In the genomic region with DNA sequence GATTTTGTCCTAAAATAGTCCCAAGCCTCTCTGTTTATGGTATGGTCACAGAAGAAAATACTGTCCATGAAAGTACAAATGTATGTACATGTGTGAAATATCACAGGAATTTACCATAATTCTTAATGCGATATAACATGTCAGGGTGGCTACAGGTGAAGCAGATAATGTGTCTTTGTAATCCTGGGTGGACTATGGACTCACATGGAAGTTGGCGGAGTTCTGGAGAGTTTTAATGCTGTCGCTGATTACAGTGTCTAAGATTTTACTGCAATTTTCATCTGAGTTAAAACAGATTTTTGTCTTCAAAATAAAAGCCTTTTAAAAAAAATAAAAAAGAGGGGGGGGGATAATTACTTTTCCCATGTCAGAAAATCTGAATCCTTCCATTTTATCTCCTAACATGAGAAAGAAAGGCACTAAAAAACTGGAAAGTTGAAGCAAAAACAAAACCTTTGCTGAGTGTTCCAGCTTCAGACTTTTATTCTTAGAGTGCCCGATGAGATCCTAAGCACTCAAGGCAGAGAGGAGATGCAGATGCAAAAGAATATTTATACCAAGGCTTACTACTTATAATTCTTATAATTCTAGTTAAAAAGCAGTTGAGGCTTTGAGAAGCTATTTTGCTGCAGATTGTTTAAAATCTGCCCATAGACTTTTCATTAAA, we compare ENCODE assay signal across 24 mouse cellular contexts.
"Had no signal": no experiment of that assay in that cellular context is flagged by ENCODE, and none has a peak within 500 bp of the region (broad histone marks: within the 10 kb centered on the region; RNA-seq: fewer than 3 reads in every experiment).

No protein-coding gene starts in this region.

- H3K4me2 ChIP-seq: heart, embryonic 12.5 days; hindbrain, embryonic 13.5 days; hindbrain, embryonic 15.5 days; kidney, embryonic 15.5 days; limb, embryonic 13.5 days; limb, embryonic 15.5 days; liver, embryonic 12.5 days had no signal

- H3K9ac ChIP-seq: forebrain, postnatal 0 days; heart, embryonic 12.5 days; hindbrain, embryonic 13.5 days; hindbrain, embryonic 15.5 days; kidney, embryonic 15.5 days; limb, embryonic 13.5 days; limb, embryonic 15.5 days; liver, embryonic 12.5 days; liver, embryonic 14.5 days had no signal

- H3K4me1 ChIP-seq: hindbrain, embryonic 13.5 days; hindbrain, embryonic 15.5 days; kidney, embryonic 15.5 days; limb, embryonic 13.5 days; limb, embryonic 15.5 days; liver, embryonic 12.5 days had no signal

- H3K27ac ChIP-seq: heart, embryonic 10.5 days; hindbrain, embryonic 13.5 days; hindbrain, embryonic 15.5 days; hindbrain, postnatal 0 days; kidney, embryonic 15.5 days; kidney, postnatal 0 days; limb, embryonic 13.5 days; limb, embryonic 15.5 days; liver, embryonic 12.5 days; liver, embryonic 14.5 days had no signal

- H3K27me3 ChIP-seq: heart, embryonic 12.5 days; hindbrain, embryonic 13.5 days; hindbrain, embryonic 15.5 days; kidney, embryonic 15.5 days; limb, embryonic 13.5 days; limb, embryonic 15.5 days; liver, embryonic 12.5 days had no signal

- H3K36me3 ChIP-seq: heart, embryonic 10.5 days; heart, embryonic 12.5 days; hindbrain, embryonic 13.5 days; hindbrain, embryonic 15.5 days; kidney, embryonic 15.5 days; limb, embryonic 13.5 days; limb, embryonic 15.5 days; liver, embryonic 12.5 days had no signal

- DNase-seq: forebrain, postnatal 0 days; gastrocnemius, postnatal 10 days; gastrocnemius, postnatal 36 days; heart, adult 18-20 months; heart, postnatal 14 days; heart, postnatal 36 days; kidney, adult 11 months; kidney, adult 9 months; kidney, postnatal 14 days; kidney, postnatal 36 days; layer of hippocampus, adult 9-11 months; layer of hippocampus, postnatal 36 days; left cerebral cortex, postnatal 4 days had no signal

- H3K9me3 ChIP-seq: heart, embryonic 10.5 days; heart, embryonic 12.5 days; hindbrain, embryonic 13.5 days; hindbrain, embryonic 15.5 days; kidney, embryonic 15.5 days; limb, embryonic 13.5 days; limb, embryonic 15.5 days; liver, embryonic 12.5 days had no signal

- ATAC-seq: forebrain, postnatal 0 days; hindbrain, postnatal 0 days; liver, embryonic 12.5 days had no signal

- H3K4me3 ChIP-seq: heart, embryonic 10.5 days; heart, embryonic 12.5 days; hindbrain, embryonic 13.5 days; hindbrain, embryonic 15.5 days; kidney, embryonic 15.5 days; limb, embryonic 13.5 days; limb, embryonic 15.5 days; liver, embryonic 12.5 days had no signal
